Mouse (Mus musculus): ENCODE measurements around the gene Rps6ka3. TPM values are rescaled to one million over a fixed set of nuclear protein-coding genes. Genes with fewer than 3 reads are reported as not detected.

The Rps6ka3 gene
- polyA plus RNA-seq, 1 experiment from 2014 or later: 3.1 TPM

DNA sequence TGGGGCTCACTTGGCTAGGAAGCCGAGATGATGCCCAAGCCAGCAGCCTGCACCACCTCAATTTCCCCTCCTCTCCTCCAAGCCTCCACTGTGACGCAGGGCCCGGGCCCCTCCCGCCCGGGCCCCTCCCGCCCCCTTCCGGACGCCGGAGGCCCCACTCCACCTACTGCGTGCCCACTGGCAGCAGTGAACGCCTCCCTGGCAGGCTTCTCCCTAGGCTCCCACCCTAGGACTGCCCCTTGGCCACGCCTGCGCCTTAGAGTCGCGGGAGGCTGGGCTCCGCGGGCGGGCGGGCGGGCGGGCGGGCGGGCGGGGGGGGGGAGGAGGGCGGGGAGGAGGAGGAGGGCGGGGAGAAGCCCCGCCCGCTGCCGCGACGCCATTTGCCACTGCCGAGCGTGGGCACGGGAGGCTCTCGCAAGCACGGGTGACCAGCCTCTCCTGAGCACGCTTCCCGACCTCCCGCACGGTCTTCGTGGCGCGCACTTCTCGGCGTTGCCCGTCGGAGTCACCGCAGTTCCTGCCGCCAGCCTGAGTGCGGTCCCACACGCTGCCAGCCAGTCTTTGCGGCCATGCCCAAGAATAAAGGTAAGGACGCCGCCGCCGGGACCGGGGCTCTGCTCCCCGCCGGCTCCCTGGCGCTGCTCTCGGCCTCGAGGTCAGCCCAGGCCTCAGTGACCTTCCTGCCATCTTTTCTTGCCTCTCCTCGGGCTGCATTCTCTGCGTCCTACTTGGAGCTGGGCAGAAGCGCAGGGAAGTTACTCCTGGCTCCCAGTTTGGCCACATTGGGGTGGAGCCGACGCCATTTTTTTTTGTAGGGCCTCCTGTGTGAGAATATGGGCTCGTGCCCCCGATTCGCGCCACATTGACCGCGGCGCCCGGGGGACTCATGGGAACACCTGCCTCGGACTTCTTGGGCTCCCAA, 162.0 kb downstream of the Rps6ka3 start, which contains the start of gene Eif1ax:
TSS of gene Eif1ax (plus strand) at position 348 of the 922 bp plus-strand sequence.
- 34% methylated on average over 55 of the region's 76 CpGs for WGBS
- peak within 1 kb of the TSS; percentile 86 for H3K27ac ChIP-seq (replicated peaks)
- ATAC-seq (ENCODE audit: low FRiP score, low read depth): peak; percentile 96

DNA sequence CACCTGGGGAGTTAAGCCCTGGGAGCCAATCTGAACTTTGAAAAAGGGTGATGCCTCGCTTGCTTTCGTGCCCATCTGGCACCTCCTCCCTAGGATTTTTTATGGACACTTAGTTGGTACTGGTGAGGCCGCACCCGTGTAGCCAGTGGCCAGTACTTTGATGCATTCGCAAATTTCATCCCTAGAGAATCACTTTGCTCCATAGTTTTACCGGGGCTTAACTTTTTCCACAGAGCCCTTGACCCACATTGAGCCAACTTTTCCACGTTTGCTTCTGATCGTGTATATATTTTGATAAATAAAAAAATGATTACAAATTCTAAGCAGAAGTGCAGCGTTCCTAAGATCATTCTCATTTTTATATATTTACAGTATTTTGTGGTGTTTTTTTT, 162.6 kb downstream of the Rps6ka3 start:
- Histone ChIP-seq H3K36me3 (no peaks in the 10 kb centered on the region), H3K4me2 (peak overlapping the region; percentile 57), H3K9ac (peak overlapping the region; percentile 60), H3K4me3 (peak overlapping the region; percentile 72), H3K27ac (replicated peaks) (peak overlapping the region; percentile 86), H3K4me1 (replicated peaks) (peaks cover 12% of the 10 kb centered on the region), H3K9me3 (no peaks in the 10 kb centered on the region), H3K27me3 (no peaks in the 10 kb centered on the region)
- no peak for ATAC-seq (ENCODE audit: low FRiP score, low read depth)
- 25% methylated on average over 9 of the region's 9 CpGs for WGBS

More for the DNA sequence above, 162.0 kb downstream of the Rps6ka3 start, which contains the start of gene Eif1ax:
- Histone ChIP-seq H3K36me3 (no peaks in the 10 kb centered on the region), H3K4me2 (peak within 1 kb of the TSS; percentile 57), H3K9ac (peak within 1 kb of the TSS; percentile 60), H3K27me3 (no peaks in the 10 kb centered on the region), H3K4me1 (replicated peaks) (peaks cover 12% of the 10 kb centered on the region), H3K4me3 (peak within 1 kb of the TSS; percentile 72), H3K9me3 (no peaks in the 10 kb centered on the region)

DNA sequence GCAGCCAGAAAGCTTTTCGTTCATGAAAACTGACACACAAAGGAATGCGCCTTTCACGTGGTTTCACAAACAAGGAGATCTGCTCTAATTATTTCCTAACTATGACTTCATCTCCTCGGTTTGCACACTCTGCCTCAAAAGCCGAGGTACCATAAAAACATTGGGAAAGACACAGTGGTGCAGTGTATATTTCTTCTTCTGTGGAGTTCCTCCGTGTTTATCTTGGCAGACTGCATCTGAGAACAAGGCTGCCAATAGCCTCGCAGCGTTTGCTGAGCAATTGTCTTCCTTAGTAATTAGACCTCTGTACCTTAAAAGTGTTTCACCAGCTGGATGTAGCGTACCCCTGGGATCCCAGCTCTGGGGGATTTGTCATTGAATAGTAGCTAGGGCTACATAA, 177.0 kb downstream of the Rps6ka3 start:
- WGBS: 75% methylated on average over 9 of the region's 9 CpGs
- ATAC-seq (ENCODE audit: low FRiP score, low read depth): no peak
- no peak overlapping the region for H3K4me3 ChIP-seq
- H3K27ac ChIP-seq (replicated peaks): no peak overlapping the region
- H3K36me3 ChIP-seq: 0 out of 2 replicates have a peak, but pooled peaks cover 3% of the 10 kb centered on the region
- H3K9me3 ChIP-seq: no peaks in the 10 kb centered on the region
- no peak overlapping the region for H3K9ac ChIP-seq
- H3K4me2 ChIP-seq: no peak overlapping the region
- no peaks in the 10 kb centered on the region for H3K27me3 ChIP-seq
- no peaks in the 10 kb centered on the region for H3K4me1 ChIP-seq (replicated peaks)

DNA sequence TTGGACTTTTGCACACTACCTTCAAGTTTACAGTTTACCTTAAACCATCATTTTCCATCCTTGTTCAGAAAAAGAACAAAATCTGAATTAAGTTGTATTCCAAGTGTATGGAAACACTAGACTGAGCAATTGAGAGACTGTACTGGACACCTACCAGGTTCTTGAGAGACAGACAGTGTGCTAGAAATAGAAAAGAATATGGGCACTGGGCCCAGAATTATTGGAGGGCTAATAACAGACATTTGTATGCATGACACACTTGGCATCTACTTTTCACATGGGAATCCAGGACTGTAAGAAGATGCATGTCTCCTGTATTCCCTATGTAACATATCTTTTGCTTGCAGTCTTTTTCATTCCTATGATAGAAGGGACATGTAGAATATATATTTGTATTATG, 178.8 kb downstream of the Rps6ka3 start:
- no peak for ATAC-seq (ENCODE audit: low FRiP score, low read depth)
- no peak overlapping the region for H3K9ac ChIP-seq
- 0 out of 2 replicates have a peak, but pooled peaks cover 3% of the 10 kb centered on the region for H3K36me3 ChIP-seq
- H3K4me2 ChIP-seq: no peak overlapping the region
- no peaks in the 10 kb centered on the region for H3K27me3 ChIP-seq
- H3K4me3 ChIP-seq: no peak overlapping the region
- no peaks in the 10 kb centered on the region for H3K9me3 ChIP-seq
- no peaks in the 10 kb centered on the region for H3K4me1 ChIP-seq (replicated peaks)
- no peak overlapping the region for H3K27ac ChIP-seq (replicated peaks)

DNA sequence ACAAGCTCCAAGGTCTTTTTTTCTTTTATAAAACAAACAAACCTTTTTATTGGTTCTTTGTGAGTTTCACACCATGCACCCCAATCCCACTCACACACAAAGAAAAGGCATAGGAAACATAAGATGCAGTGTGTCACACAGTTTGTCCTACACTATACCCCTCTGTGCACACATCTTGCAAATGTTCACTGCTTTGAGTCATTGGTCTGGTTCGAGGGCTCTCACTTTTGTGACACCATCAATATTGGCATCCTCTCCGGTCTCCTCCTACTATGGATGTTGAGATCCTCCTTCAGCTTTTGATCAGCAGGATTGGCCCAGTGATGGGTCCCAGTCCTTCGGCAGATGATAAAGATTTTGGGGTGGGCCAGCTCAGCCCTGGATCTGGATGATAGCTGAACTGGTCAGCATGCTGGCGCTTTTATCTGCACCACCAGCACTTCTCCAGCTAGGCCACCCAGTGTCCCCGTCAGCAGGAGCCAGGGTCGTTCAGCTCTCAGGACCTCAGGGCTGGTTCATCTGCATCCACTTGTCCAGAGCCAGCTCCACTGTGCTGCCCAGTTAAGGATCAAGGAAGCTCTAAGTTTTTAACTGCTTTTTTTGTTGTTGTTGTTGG, 180.3 kb downstream of the Rps6ka3 start:
- H3K4me3 ChIP-seq: no peak overlapping the region

DNA sequence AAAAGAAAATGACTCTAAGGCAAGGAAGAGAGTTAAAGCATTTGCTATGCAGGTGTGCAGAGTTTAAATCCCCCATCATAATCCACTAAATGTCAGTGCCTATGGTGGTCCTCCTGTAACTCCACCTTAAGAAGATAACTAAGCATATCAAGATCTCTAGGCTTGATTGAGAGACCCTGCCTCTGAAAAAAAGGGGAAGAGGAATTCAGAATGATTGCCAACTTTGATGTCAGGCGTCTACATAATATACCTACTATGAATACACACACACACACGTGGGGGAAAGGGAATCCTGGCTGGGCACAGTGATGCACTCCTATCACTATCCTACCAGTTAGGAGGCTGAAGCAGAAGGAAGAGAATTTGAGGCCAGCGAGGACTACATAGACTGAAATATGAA, 181.1 kb downstream of the Rps6ka3 start:
- Histone ChIP-seq H3K9ac (no peak overlapping the region), H3K9me3 (no peaks in the 10 kb centered on the region), H3K4me2 (no peak overlapping the region), H3K4me1 (replicated peaks) (no peaks in the 10 kb centered on the region), H3K36me3 (no peaks in the 10 kb centered on the region), H3K27me3 (no peaks in the 10 kb centered on the region), H3K27ac (replicated peaks) (no peak overlapping the region), H3K4me3 (no peak overlapping the region)
- ATAC-seq (ENCODE audit: low FRiP score, low read depth): no peak
- WGBS: 76% methylated on average over 3 of the region's 3 CpGs

More for the DNA sequence above, 180.3 kb downstream of the Rps6ka3 start:
- Histone ChIP-seq H3K9me3 (no peaks in the 10 kb centered on the region), H3K9ac (no peak overlapping the region), H3K4me1 (replicated peaks) (no peaks in the 10 kb centered on the region), H3K36me3 (0 out of 2 replicates have a peak, but pooled peaks cover 3% of the 10 kb centered on the region), H3K27me3 (no peaks in the 10 kb centered on the region), H3K4me2 (no peak overlapping the region), H3K27ac (replicated peaks) (no peak overlapping the region)
- WGBS: 79% methylated on average over 6 of the region's 6 CpGs
- no peak for ATAC-seq (ENCODE audit: low FRiP score, low read depth)

DNA sequence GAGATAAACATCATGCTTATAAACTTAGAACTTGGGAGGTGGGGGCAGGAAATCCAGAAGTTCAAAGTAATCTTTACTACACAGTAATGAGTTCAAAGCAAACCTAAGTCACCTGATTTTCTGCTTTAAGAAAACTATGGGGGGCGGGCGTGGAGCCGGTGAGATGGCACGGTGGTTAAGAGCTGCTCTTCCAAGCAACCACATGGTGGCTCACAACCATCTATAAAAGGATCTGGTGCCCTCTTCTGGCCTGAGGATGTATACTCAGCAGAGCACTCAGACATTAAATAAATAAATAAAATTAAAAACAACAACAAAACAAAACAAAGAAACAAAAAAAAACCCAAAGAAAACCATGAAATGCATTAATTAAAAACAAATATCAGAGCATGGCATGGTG, 199.1 kb downstream of the Rps6ka3 start:
- WGBS: 32% methylated on average over 4 of the region's 4 CpGs
- ATAC-seq (ENCODE audit: low FRiP score, low read depth): no peak
- Histone ChIP-seq H3K36me3 (no peaks in the 10 kb centered on the region), H3K4me2 (no peak overlapping the region), H3K9me3 (no peaks in the 10 kb centered on the region), H3K4me3 (no peak overlapping the region), H3K4me1 (replicated peaks) (no peaks in the 10 kb centered on the region), H3K27ac (replicated peaks) (no peak overlapping the region), H3K27me3 (no peaks in the 10 kb centered on the region), H3K9ac (no peak overlapping the region)

DNA sequence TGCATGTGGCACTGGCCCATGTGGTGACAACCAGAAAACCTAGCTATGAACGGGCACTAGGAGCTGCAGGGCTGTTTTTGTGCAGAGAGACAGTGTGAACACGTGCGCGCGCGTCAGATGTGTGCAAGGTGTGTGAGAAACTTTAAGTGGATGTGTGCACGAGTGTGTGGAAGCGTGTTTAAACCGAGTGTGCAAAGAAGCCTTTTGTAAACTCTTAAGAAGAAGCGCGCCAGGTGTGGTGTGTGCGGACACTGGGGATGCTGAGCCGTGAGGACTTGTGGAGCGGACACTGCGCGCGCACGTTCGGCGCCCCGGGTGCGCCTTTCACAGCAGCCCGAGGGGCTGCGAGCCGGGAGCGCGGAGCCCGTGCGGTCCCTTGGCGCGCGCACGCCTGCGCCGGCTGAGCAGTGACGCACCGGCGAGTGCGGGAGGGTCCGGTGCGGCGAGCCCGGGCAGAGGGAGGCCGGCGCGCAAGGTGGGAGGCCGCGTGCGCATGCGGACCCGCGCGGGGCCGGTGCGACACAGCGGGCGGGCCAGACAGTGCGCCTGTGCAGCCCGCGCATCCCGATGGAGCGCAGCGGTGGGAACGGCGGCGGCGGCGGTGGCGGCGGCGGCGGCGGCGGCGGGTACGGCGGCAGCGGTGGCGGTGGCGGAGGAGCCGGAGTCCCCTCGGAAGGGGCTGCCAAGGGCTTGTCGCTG, 204.2 kb downstream of the Rps6ka3 start, which contains the start of gene Map7d2:
TSS of gene Map7d2 (plus strand) at position 443 of the 699 bp plus-strand sequence.
- H3K9me3 ChIP-seq: no peaks in the 10 kb centered on the region
- H3K4me2 ChIP-seq: peak within 1 kb of the TSS; percentile 61
- peak within 1 kb of the TSS; percentile 78 for H3K27ac ChIP-seq (replicated peaks)
- no peaks in the 10 kb centered on the region for H3K27me3 ChIP-seq
- H3K9ac ChIP-seq: peak within 1 kb of the TSS; percentile 60
- H3K4me1 ChIP-seq (replicated peaks): no peaks in the 10 kb centered on the region
- ATAC-seq (ENCODE audit: low FRiP score, low read depth): peak; percentile 94
- no peaks in the 10 kb centered on the region for H3K36me3 ChIP-seq
- H3K4me3 ChIP-seq: peak within 1 kb of the TSS; percentile 66
- WGBS: 20% methylated on average over 48 of the region's 83 CpGs

DNA sequence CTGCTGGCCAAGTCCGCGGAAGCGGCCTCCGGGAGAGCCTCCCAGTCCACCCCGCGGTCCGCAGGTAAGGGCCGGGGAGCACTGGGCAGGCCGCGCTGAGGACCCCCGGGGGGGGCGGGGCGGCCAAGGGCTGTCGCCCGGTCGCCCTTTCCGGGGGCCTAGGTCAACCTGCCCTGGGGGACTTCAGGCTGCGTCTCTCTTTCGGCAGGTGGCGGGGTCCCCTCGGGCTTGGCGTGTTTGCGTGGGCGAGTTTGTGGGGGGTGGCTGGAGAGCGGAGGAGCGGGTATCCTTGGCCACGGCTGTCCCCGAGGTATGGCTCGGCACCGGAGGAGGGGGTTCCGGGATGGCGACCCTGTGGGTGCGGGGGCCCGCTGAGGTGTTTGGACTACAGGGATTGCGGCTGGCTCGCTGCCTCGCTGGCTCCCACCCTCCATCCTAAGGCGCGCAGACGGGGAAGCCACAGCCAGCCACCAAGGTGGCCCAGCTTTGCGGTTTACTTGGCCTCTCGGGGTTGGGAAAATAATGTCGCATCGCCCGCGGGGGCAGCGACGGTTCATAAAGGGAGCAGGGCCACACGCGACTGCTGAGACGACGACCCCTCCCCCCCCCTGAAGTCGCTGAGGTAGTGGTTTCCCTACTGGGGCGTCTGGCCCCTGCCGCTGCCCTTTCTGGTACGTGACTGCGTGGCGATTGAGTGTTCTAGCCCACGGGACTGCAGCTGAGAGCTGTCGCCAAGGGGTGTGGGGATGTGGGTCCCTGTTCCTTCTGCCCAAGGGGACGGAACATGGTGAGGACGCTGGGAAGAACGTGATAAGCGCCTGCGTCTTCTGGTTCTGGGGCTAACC, 204.9 kb downstream of the Rps6ka3 start:
- no peaks in the 10 kb centered on the region for H3K36me3 ChIP-seq
- H3K4me3 ChIP-seq: peak overlapping the region; percentile 66
- peak; percentile 77 for ATAC-seq (ENCODE audit: low FRiP score, low read depth)

More for the DNA sequence above, 204.9 kb downstream of the Rps6ka3 start:
- WGBS: 19% methylated on average over 60 of the region's 65 CpGs
- H3K9me3 ChIP-seq: no peaks in the 10 kb centered on the region
- no peaks in the 10 kb centered on the region for H3K27me3 ChIP-seq
- peak overlapping the region; percentile 78 for H3K27ac ChIP-seq (replicated peaks)
- peak overlapping the region; percentile 60 for H3K9ac ChIP-seq
- no peaks in the 10 kb centered on the region for H3K4me1 ChIP-seq (replicated peaks)
- peak overlapping the region; percentile 61 for H3K4me2 ChIP-seq

All from hindbrain, embryonic 15.5 days (tissue).